Mouse (Mus musculus) ES-Bruce4 (cell line): ENCODE measurements around the gene Sdhc. TPM values are rescaled to one million over a fixed set of nuclear protein-coding genes. Genes with fewer than 3 reads are reported as not detected.

Source experiments
- H3K27ac ChIP-seq: 2 replicates; pipeline ENCODE4 v1.5.1; 2012; ENCODE audit warnings: low read length, inconsistent platforms; ENCODE audit not compliant: insufficient read depth
- H3K27me3 ChIP-seq: 2 replicates; pipeline ENCODE4 v1.6.1; 2012; ENCODE audit warnings: mild to moderate bottlenecking, low read length, inconsistent platforms; ENCODE audit not compliant: control insufficient read depth, poor library complexity, insufficient read depth, severe bottlenecking
- H3K36me3 ChIP-seq: 2 replicates; pipeline ENCODE4 v1.6.1; 2012; ENCODE audit warnings: inconsistent platforms, mild to moderate bottlenecking, low read length, moderate library complexity; ENCODE audit not compliant: control insufficient read depth, poor library complexity, insufficient read depth, severe bottlenecking
- H3K4me1 ChIP-seq: one replicate; pipeline ENCODE4 v1.8.1; 2011; ENCODE audit warnings: low read length; ENCODE audit not compliant: control insufficient read depth, insufficient read depth
- H3K4me3 ChIP-seq: 2 replicates; pipeline ENCODE4 v1.5.1; 2011; ENCODE audit warnings: low read depth, mild to moderate bottlenecking, low read length
- H3K9ac ChIP-seq: 2 replicates; pipeline ENCODE4 v1.6.1; 2012; ENCODE audit warnings: low read depth, mild to moderate bottlenecking, inconsistent platforms; ENCODE audit not compliant: poor library complexity, severe bottlenecking
- H3K9me3 ChIP-seq: replicated peaks from 2 replicates; pipeline ENCODE4 v1.6.1; 2012; ENCODE audit warnings: mild to moderate bottlenecking, low read length, inconsistent platforms; ENCODE audit not compliant: control insufficient read depth, poor library complexity, insufficient read depth, severe bottlenecking
- CTCF ChIP-seq: IDR thresholded peaks from one replicate; pipeline ENCODE4 v1.8.1; 2011; ENCODE audit warnings: low read depth, low read length
- EP300 ChIP-seq: IDR thresholded peaks from 2 replicates; pipeline ENCODE4 v1.6.1; 2011; ENCODE audit warnings: low read depth, low read length; ENCODE audit not compliant: insufficient read depth
- POLR2A ChIP-seq: IDR thresholded peaks from one replicate; pipeline ENCODE4 v1.8.1; 2011; ENCODE audit warnings: low read length; ENCODE audit not compliant: insufficient read depth
- polyA plus RNA-seq: library from polyadenylated mRNA; stranded (reverse); fragments of >200 nt; gene quantifications from 2 replicates; pipeline ENCODE4 v1.2.4, GENCODE M21; 2011; ENCODE audit warnings: low read depth; ENCODE audit not compliant: missing spikeins, insufficient read depth, insufficient read length

Sdhc gene
- polyA plus RNA-seq, 1 experiment: 273 TPM

GRCm38 (mm10) chr1:171185655-171186054 is 35.3 kb upstream of the Sdhc start:
- no peak for TF ChIP-seq POLR2A
- TF ChIP-seq EP300: no peak
- no peak for TF ChIP-seq CTCF
- no peaks in the 10 kb centered on the region for H3K9me3 ChIP-seq
- no peak overlapping the region for H3K4me3 ChIP-seq
- H3K4me1 ChIP-seq: peaks cover 5% of the 10 kb centered on the region
- no peaks in the 10 kb centered on the region for H3K27me3 ChIP-seq
- H3K9ac ChIP-seq: no peak overlapping the region
- H3K27ac ChIP-seq: no peak overlapping the region
- no peaks in the 10 kb centered on the region for H3K36me3 ChIP-seq

DNA sequence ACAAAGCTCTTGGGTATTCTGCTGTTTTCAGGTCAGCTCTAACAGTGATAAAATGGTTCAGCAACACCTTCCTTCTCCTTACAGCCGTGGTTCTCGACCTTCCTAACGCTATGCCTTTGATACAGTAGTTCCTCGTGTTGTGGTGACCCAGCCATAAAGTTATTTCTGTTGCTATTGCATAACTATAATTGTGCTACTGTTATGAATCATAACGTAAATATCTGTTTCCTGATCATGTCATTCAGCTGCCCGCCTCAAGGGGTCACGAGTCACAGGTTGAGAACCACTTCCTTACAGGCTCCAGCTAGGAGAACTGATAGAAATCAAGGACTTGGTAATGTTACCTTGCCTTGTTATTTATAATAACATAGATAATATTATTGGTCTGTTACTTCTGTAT is 33.9 kb upstream of the Sdhc start:
- Histone ChIP-seq H3K27ac (no peak overlapping the region), H3K36me3 (no peaks in the 10 kb centered on the region), H3K27me3 (no peaks in the 10 kb centered on the region), H3K9me3 (no peaks in the 10 kb centered on the region), H3K4me1 (peaks cover 3% of the 10 kb centered on the region), H3K9ac (no peak overlapping the region), H3K4me3 (no peak overlapping the region)
- TF ChIP-seq CTCF (no peak), POLR2A (no peak), EP300 (no peak)

DNA sequence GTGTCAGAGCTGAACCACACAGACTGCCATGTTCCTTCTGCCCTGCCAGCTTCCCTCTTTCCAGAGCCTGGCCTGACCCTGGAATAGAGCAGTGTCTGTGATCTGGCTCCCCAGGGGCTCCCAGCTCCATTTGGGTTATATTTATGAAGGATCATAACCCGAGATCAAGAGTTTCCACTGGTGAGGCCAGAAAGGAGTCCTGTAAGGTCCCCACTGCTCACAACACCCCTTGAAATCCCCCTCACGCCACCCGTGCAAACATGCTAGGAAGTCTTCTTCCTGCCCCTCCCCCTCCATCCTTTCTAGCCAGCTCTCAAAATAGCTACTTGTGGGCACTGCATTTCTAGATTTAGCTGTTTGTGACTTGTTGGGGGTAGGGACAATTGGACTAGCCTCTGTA is 33.2 kb upstream of the Sdhc start:
- no peak overlapping the region for H3K4me3 ChIP-seq
- no peak for TF ChIP-seq CTCF
- no peak for TF ChIP-seq EP300
- TF ChIP-seq POLR2A: no peak
- H3K4me1 ChIP-seq: peaks cover 2% of the 10 kb centered on the region
- no peak overlapping the region for H3K27ac ChIP-seq
- H3K27me3 ChIP-seq: no peaks in the 10 kb centered on the region
- no peaks in the 10 kb centered on the region for H3K36me3 ChIP-seq
- H3K9me3 ChIP-seq: no peaks in the 10 kb centered on the region
- no peak overlapping the region for H3K9ac ChIP-seq

- Histone ChIP-seq H3K4me3 (no peak overlapping the region), H3K4me1 (peaks cover under 1% of the 10 kb centered on the region), H3K36me3 (no peaks in the 10 kb centered on the region), H3K9ac (no peak overlapping the region), H3K27me3 (no peaks in the 10 kb centered on the region), H3K27ac (no peak overlapping the region), H3K9me3 (no peaks in the 10 kb centered on the region)
- TF ChIP-seq CTCF (no peak), EP300 (no peak), POLR2A (no peak)
These were observed 32.6 kb upstream of the Sdhc start for GRCm38 (mm10) chr1:171183025-171183424.

DNA sequence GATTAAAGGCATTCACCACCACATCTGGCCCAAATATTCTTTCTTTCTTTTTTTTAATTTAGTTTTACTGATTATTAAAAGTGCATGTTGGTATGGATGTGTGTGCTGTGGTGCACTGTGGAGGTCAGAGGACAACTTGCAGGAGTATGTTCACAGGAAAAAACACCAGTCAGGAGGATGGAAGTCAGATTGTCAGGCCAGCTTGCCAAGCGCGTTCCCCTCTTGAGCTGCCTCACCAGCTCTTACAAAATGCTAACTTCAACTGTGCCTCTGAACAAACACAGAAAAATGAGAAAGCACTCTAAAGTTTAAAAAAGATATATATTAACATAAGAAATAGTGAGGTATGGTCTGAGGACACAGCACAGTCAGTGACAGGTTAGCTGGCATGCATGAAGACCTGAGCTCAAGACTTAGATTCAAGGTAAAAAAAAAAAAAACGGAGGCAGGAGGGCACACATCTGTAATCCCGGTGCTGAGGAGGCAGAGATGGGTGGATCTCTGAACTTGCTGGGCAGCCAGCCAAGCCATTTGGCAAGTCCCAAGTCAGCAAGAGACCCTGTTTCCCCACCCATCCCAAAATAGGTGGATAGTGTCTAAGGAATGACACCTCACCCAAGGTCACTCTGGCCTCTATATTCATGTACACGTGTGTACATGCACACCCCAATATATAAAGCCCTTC is 29.2 kb upstream of the Sdhc start:
- Histone ChIP-seq H3K36me3 (no peaks in the 10 kb centered on the region), H3K27ac (no peak overlapping the region), H3K27me3 (no peaks in the 10 kb centered on the region), H3K9ac (no peak overlapping the region), H3K4me3 (no peak overlapping the region), H3K4me1 (no peaks in the 10 kb centered on the region), H3K9me3 (no peaks in the 10 kb centered on the region)
- TF ChIP-seq POLR2A: no peak

- no peaks in the 10 kb centered on the region for H3K9me3 ChIP-seq
- H3K27me3 ChIP-seq: no peaks in the 10 kb centered on the region
- no peak overlapping the region for H3K4me3 ChIP-seq
- no peak overlapping the region for H3K27ac ChIP-seq
- H3K9ac ChIP-seq: no peak overlapping the region
- H3K4me1 ChIP-seq: peaks cover under 1% of the 10 kb centered on the region
- no peaks in the 10 kb centered on the region for H3K36me3 ChIP-seq
- TF ChIP-seq EP300 (no peak), CTCF (no peak), POLR2A (no peak)
These were observed 22.4 kb upstream of the Sdhc start for GRCm38 (mm10) chr1:171172779-171173178.
